Mouse (Mus musculus): ENCODE data around the gene Sdf2l1. TPM values are rescaled to one million over a fixed set of nuclear protein-coding genes. Genes with fewer than 3 reads are reported as not detected.
A peak's percentile ranks its signal among the peaks of the same experiment; 100 is the strongest.

The Sdf2l1 gene
- polyA plus RNA-seq, 1 experiment from 2014 or later, result 60.1 TPM

GRCm38 (mm10) chr16:17148084-17148483 is 15.9 kb upstream of the Sdf2l1 start:
- peak overlapping the region; percentile 99 for H3K4me2 ChIP-seq
- H3K9me3 ChIP-seq, result no peaks in the 10 kb centered on the region
- 8% methylated on average over 16 of the region's 16 CpGs for WGBS
- H3K9ac ChIP-seq, result peak overlapping the region; percentile 71
- H3K4me1 ChIP-seq, result peaks cover 12% of the 10 kb centered on the region
- peaks cover 10% of the 10 kb centered on the region for H3K27me3 ChIP-seq
- no peak for ATAC-seq (ENCODE audit: insufficient number of reproducible peaks, insufficient read depth, low FRiP score, low TSS enrichment, low read depth)
- H3K4me3 ChIP-seq, result peak overlapping the region; percentile 62
- no peak overlapping the region for H3K27ac ChIP-seq
- H3K36me3 ChIP-seq, result peaks cover 23% of the 10 kb centered on the region

GRCm38 (mm10) chr16:17147391-17147929 is 15.3 kb upstream of the Sdf2l1 start:
- H3K9ac ChIP-seq, result peak overlapping the region; percentile 71
- peak overlapping the region; percentile 99 for H3K4me2 ChIP-seq
- H3K9me3 ChIP-seq, result no peaks in the 10 kb centered on the region
- WGBS, result under 1% methylated on average over 41 of the region's 41 CpGs
- H3K27me3 ChIP-seq, result peaks cover 10% of the 10 kb centered on the region
- H3K36me3 ChIP-seq, result peaks cover 17% of the 10 kb centered on the region
- H3K4me3 ChIP-seq, result peak overlapping the region; percentile 62
- H3K4me1 ChIP-seq, result peaks cover 12% of the 10 kb centered on the region
- no peak for ATAC-seq (ENCODE audit: insufficient number of reproducible peaks, insufficient read depth, low FRiP score, low TSS enrichment, low read depth)
- no peak overlapping the region for H3K27ac ChIP-seq

- peaks cover 10% of the 10 kb centered on the region for H3K27me3 ChIP-seq
- no peak within 1 kb of the TSS for H3K27ac ChIP-seq
- peaks cover 10% of the 10 kb centered on the region for H3K36me3 ChIP-seq
- H3K4me3 ChIP-seq, result peak within 1 kb of the TSS; percentile 62
- H3K9ac ChIP-seq, result peak within 1 kb of the TSS; percentile 71
- peak within 1 kb of the TSS; percentile 99 for H3K4me2 ChIP-seq
- peaks cover 12% of the 10 kb centered on the region for H3K4me1 ChIP-seq
- ATAC-seq (ENCODE audit: insufficient number of reproducible peaks, insufficient read depth, low FRiP score, low TSS enrichment, low read depth), result peak; percentile 68; the same call in 1 of the 2 replicates
- WGBS, result under 1% methylated on average over 34 of the region's 34 CpGs
- H3K9me3 ChIP-seq, result no peaks in the 10 kb centered on the region
Measured at GRCm38 (mm10) chr16:17146772-17147235, 14.6 kb upstream of the Sdf2l1 start, which contains the start of gene Ccdc116. TSS of gene Ccdc116 (minus strand) at chr16:17147229.

GRCm38 (mm10) chr16:17144339-17144738 is 12.2 kb upstream of the Sdf2l1 start, which contains the start of gene Ydjc:
TSS of gene Ydjc (plus strand) at chr16:17144621.
- Histone ChIP-seq H3K27ac (no peak within 1 kb of the TSS), H3K36me3 (0 out of 2 replicates have a peak, but pooled peaks cover 3% of the 10 kb centered on the region), H3K27me3 (peaks cover 10% of the 10 kb centered on the region), H3K4me3 (no peak within 1 kb of the TSS), H3K9me3 (no peaks in the 10 kb centered on the region), H3K9ac (no peak within 1 kb of the TSS), H3K4me2 (no peak within 1 kb of the TSS), H3K4me1 (peaks cover 12% of the 10 kb centered on the region)
- ATAC-seq (ENCODE audit: insufficient number of reproducible peaks, insufficient read depth, low FRiP score, low TSS enrichment, low read depth), result no peak
- 23% methylated on average over 7 of the region's 7 CpGs for WGBS

GRCm38 (mm10) chr16:17137355-17137754 is 5.2 kb upstream of the Sdf2l1 start:
- Histone ChIP-seq H3K9me3 (no peaks in the 10 kb centered on the region), H3K36me3 (0 out of 2 replicates have a peak, but pooled peaks cover 4% of the 10 kb centered on the region), H3K27ac (no peak overlapping the region), H3K4me1 (peaks cover 5% of the 10 kb centered on the region), H3K9ac (no peak overlapping the region), H3K27me3 (no peaks in the 10 kb centered on the region), H3K4me3 (no peak overlapping the region), H3K4me2 (no peak overlapping the region)
- ATAC-seq (ENCODE audit: insufficient number of reproducible peaks, insufficient read depth, low FRiP score, low TSS enrichment, low read depth), result no peak
- 76% methylated on average over 15 of the region's 15 CpGs for WGBS

GRCm38 (mm10) chr16:17132906-17133200 is 670 bp upstream of the Sdf2l1 start:
- H3K9me3 ChIP-seq, result no peaks in the 10 kb centered on the region
- H3K4me1 ChIP-seq, result peaks cover 18% of the 10 kb centered on the region
- H3K27ac ChIP-seq, result no peak overlapping the region; the same call in 1 of the 2 replicates
- H3K27me3 ChIP-seq, result no peaks in the 10 kb centered on the region
- H3K9ac ChIP-seq, result peak overlapping the region; percentile 62
- H3K36me3 ChIP-seq, result 0 out of 2 replicates have a peak, but pooled peaks cover 3% of the 10 kb centered on the region
- peak overlapping the region; percentile 96 for H3K4me2 ChIP-seq
- peak overlapping the region; percentile 80 for H3K4me3 ChIP-seq
- ATAC-seq (ENCODE audit: insufficient number of reproducible peaks, insufficient read depth, low FRiP score, low TSS enrichment, low read depth), result no peak
- 32% methylated on average over 7 of the region's 7 CpGs for WGBS

GRCm38 (mm10) chr16:17131191-17132088 is 743 bp downstream of the Sdf2l1 start:
- Histone ChIP-seq H3K9ac (peak overlapping the region; percentile 79), H3K9me3 (no peaks in the 10 kb centered on the region), H3K4me1 (peaks cover 18% of the 10 kb centered on the region), H3K27ac (peak overlapping the region; percentile 79), H3K36me3 (0 out of 2 replicates have a peak, but pooled peaks cover 3% of the 10 kb centered on the region), H3K4me2 (peak overlapping the region; percentile 96), H3K4me3 (peak overlapping the region; percentile 80), H3K27me3 (no peaks in the 10 kb centered on the region)
- no peak; the same call in 1 of the 2 replicates for ATAC-seq (ENCODE audit: insufficient number of reproducible peaks, insufficient read depth, low FRiP score, low TSS enrichment, low read depth)
- 3% methylated on average over 43 of the region's 43 CpGs for WGBS

- Histone ChIP-seq H3K4me3 (no peak overlapping the region), H3K4me1 (peaks cover 48% of the 10 kb centered on the region), H3K36me3 (peaks cover 11% of the 10 kb centered on the region), H3K9me3 (no peaks in the 10 kb centered on the region), H3K27ac (no peak overlapping the region), H3K27me3 (no peaks in the 10 kb centered on the region), H3K4me2 (no peak overlapping the region), H3K9ac (no peak overlapping the region)
- WGBS, result 97% methylated on average over 1 of the region's 1 CpGs
- no peak for ATAC-seq (ENCODE audit: insufficient number of reproducible peaks, insufficient read depth, low FRiP score, low TSS enrichment, low read depth)
Measured at GRCm38 (mm10) chr16:17127292-17127691, 4.9 kb downstream of the Sdf2l1 start.

- peak; percentile 81 for ATAC-seq (ENCODE audit: insufficient number of reproducible peaks, insufficient read depth, low FRiP score, low TSS enrichment, low read depth)
- Histone ChIP-seq H3K4me1 (peaks cover 39% of the 10 kb centered on the region), H3K9ac (peak within 1 kb of the TSS; percentile 78), H3K9me3 (no peaks in the 10 kb centered on the region), H3K4me2 (peak within 1 kb of the TSS; percentile 78), H3K36me3 (peaks cover 31% of the 10 kb centered on the region), H3K27ac (peak within 1 kb of the TSS; percentile 73), H3K4me3 (peak within 1 kb of the TSS; percentile 56), H3K27me3 (no peaks in the 10 kb centered on the region)
- 0% methylated on average over 25 of the region's 25 CpGs for WGBS
Measured at GRCm38 (mm10) chr16:17124871-17125520, 7.2 kb downstream of the Sdf2l1 start, which contains the start of gene 2610318N02Rik. TSS of gene 2610318N02Rik (minus strand) at chr16:17125167.

GRCm38 (mm10) chr16:17124119-17124870 is 7.9 kb downstream of the Sdf2l1 start:
- H3K36me3 ChIP-seq, result peaks cover 37% of the 10 kb centered on the region
- H3K4me1 ChIP-seq, result peaks cover 39% of the 10 kb centered on the region
- peak overlapping the region; percentile 78 for H3K4me2 ChIP-seq

More at GRCm38 (mm10) chr16:17124119-17124870, 7.9 kb downstream of the Sdf2l1 start:
- no peaks in the 10 kb centered on the region for H3K9me3 ChIP-seq
- peak overlapping the region; percentile 68 for H3K27ac ChIP-seq
- peak overlapping the region; percentile 78 for H3K9ac ChIP-seq
- H3K27me3 ChIP-seq, result no peaks in the 10 kb centered on the region
- peak overlapping the region; percentile 56 for H3K4me3 ChIP-seq
- ATAC-seq (ENCODE audit: insufficient number of reproducible peaks, insufficient read depth, low FRiP score, low TSS enrichment, low read depth), result peak; percentile 33; the same call in 1 of the 2 replicates
- 3% methylated on average over 22 of the region's 22 CpGs for WGBS
